Mouse (Mus musculus) small intestine, adult 2 months (tissue): ENCODE measurements around the gene Dnal1.

Experiments
- CTCF ChIP-seq: fragments of 200-500 bp; IDR thresholded peaks from 2 replicates; pipeline ENCODE4 v1.5.1; 2012; ENCODE audit warnings: low read depth, mild to moderate bottlenecking, control low read depth, inconsistent platforms, low read length, moderate library complexity, mixed read lengths; ENCODE audit not compliant: insufficient replicate concordance, insufficient read length; ENCODE audit errors: extremely low read depth
- POLR2A ChIP-seq: fragments of 200-500 bp; IDR thresholded peaks from 2 replicates; pipeline ENCODE4 v1.6.1; 2012; ENCODE audit warnings: low read depth, mild to moderate bottlenecking, control low read depth, inconsistent platforms, low read length, moderate library complexity

DNA sequence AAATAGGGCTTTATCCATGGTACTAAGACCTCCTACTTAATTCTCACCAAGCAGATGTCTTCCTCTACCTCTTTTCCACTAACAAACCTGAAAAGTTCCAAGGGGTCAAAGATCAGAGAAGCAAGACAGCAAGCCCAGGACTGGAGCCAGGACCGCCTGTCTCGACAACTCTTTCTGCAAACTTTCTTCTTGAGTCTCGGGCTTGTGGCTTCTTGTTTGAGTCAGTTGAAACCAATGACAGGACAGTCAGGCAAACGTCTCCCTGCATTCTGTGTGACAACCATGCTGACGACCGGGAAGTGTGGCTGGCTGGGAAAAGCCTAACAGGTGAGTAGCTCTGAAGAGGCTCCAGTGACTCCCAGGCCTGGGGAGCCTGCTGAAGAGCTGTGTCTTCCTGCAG, 71.4 kb downstream of the Dnal1 start:
- TF ChIP-seq POLR2A (no peak), CTCF (no peak)
